Mouse (Mus musculus) E14TG2a.4 (cell line): ENCODE measurements around the gene 1700129C05Rik.

ENCODE experiments used
- H3K27me3 ChIP-seq: 2 replicates; pipeline ENCODE4 v1.6.1; 2014; ENCODE audit warnings: low read length, control low read depth; ENCODE audit not compliant: insufficient read depth
- H3K36me3 ChIP-seq: 2 replicates; pipeline ENCODE4 v1.6.1; 2014; ENCODE audit warnings: low read length, control low read depth; ENCODE audit not compliant: insufficient read depth
- H3K4me1 ChIP-seq: replicated peaks from 2 replicates; pipeline ENCODE4 v1.6.1; 2014; ENCODE audit warnings: low read depth, low read length, control low read depth
- H3K4me3 ChIP-seq: replicated peaks from 2 replicates; pipeline ENCODE4 v1.5.1; 2014; ENCODE audit warnings: mild to moderate bottlenecking, low read length
- H3K9me3 ChIP-seq: 2 replicates; pipeline ENCODE4 v1.6.1; 2014; ENCODE audit warnings: low read length, control low read depth
- CTCF ChIP-seq: conservative IDR thresholded peaks from 2 replicates; pipeline ENCODE4 v1.5.1; 2014; ENCODE audit warnings: low read length
- NANOG ChIP-seq: IDR thresholded peaks from 2 replicates; pipeline ENCODE4 v1.6.1; 2014; ENCODE audit warnings: borderline replicate concordance, low read length, mixed read lengths
- POU5F1 ChIP-seq: IDR thresholded peaks from 2 replicates; pipeline ENCODE4 v1.6.1; 2014; ENCODE audit warnings: low read length, borderline replicate concordance

The 1700129C05Rik gene

DNA sequence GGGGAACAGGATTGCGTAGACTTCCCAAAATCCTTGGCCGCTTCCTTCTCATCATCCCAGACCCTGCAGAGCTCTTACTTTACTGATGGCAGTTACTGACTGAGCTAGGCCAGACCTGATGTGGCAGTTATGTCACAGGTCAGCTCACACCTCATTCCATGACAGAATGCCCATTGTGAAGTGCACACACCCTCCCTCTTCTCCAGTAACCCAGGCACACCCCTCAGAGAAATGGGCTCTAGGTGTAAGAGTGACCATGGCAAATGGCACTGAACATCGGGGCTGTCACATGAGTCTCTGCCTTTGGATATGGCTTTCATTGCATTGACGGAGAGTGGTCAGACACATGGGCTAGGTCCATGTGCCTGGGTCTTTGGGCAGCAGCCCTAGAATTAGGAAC, at the start of gene 1700129C05Rik:
1700129C05Rik (minus strand) TSS at position 101 of the 400 bp plus-strand sequence.
- Histone ChIP-seq H3K4me3 (no peak within 1 kb of the TSS), H3K36me3 (no peaks in the 10 kb centered on the region), H3K4me1 (no peaks in the 10 kb centered on the region), H3K9me3 (no peaks in the 10 kb centered on the region), H3K27me3 (no peaks in the 10 kb centered on the region)
- TF ChIP-seq POU5F1, result no peak
- TF ChIP-seq NANOG, result no peak
- no peak for TF ChIP-seq CTCF

DNA sequence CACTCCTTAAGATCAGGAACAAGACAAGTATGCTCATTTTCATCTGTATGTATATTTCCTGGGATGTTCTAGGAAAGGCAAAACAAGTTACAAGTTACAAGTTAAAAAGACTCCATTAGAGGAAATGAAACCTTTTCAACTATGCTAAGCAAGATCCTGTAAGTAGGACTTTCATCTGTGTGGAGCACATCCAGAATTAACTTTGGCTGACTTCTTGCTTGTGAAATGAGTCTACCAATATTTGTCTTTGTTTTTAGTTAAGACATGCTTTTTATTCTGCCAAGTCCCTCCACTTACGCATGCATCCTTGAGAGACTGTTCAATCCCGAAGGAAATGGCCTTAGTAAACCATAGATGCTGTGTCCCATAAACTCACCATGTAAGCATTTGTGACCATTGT, 43.4 kb upstream of the 1700129C05Rik start:
- Histone ChIP-seq H3K9me3 (peaks cover 7% of the 10 kb centered on the region; the same call in 1 of the 2 replicates), H3K4me1 (no peaks in the 10 kb centered on the region), H3K27me3 (no peaks in the 10 kb centered on the region), H3K36me3 (no peaks in the 10 kb centered on the region), H3K4me3 (no peak overlapping the region)
- TF ChIP-seq NANOG (no peak), POU5F1 (no peak), CTCF (no peak)

GRCm38 (mm10) chr14:59185514-59185913, 42.8 kb upstream of the 1700129C05Rik start:
- Histone ChIP-seq H3K4me1 (no peaks in the 10 kb centered on the region), H3K27me3 (no peaks in the 10 kb centered on the region), H3K36me3 (no peaks in the 10 kb centered on the region), H3K9me3 (peaks cover 7% of the 10 kb centered on the region; the same call in 1 of the 2 replicates), H3K4me3 (no peak overlapping the region)
- TF ChIP-seq CTCF (no peak), NANOG (no peak), POU5F1 (no peak)

- TF ChIP-seq CTCF, result no peak
- no peak for TF ChIP-seq POU5F1
- no peak for TF ChIP-seq NANOG
- no peaks in the 10 kb centered on the region for H3K36me3 ChIP-seq
- peaks cover 7% of the 10 kb centered on the region; the same call in 1 of the 2 replicates for H3K9me3 ChIP-seq
- H3K4me3 ChIP-seq, result no peak overlapping the region
- H3K27me3 ChIP-seq, result no peaks in the 10 kb centered on the region; the same call in 1 of the 2 replicates
- H3K4me1 ChIP-seq, result no peaks in the 10 kb centered on the region
Observed at GRCm38 (mm10) chr14:59182732-59183131, 40.0 kb upstream of the 1700129C05Rik start.

GRCm38 (mm10) chr14:59178649-59179048, 36.0 kb upstream of the 1700129C05Rik start, which contains the start of gene Gm5142:
Gene Gm5142, minus strand, starts transcription at chr14:59178749.
- Histone ChIP-seq H3K4me1 (no peaks in the 10 kb centered on the region), H3K36me3 (no peaks in the 10 kb centered on the region), H3K27me3 (no peaks in the 10 kb centered on the region; the same call in 1 of the 2 replicates), H3K9me3 (no peaks in the 10 kb centered on the region), H3K4me3 (no peak within 1 kb of the TSS)
- TF ChIP-seq NANOG (no peak), POU5F1 (no peak), CTCF (no peak)

- Histone ChIP-seq H3K27me3 (no peaks in the 10 kb centered on the region), H3K4me1 (no peaks in the 10 kb centered on the region), H3K36me3 (no peaks in the 10 kb centered on the region), H3K9me3 (no peaks in the 10 kb centered on the region), H3K4me3 (no peak overlapping the region)
- TF ChIP-seq NANOG, result no peak
Observed at GRCm38 (mm10) chr14:59157016-59157698, 14.5 kb upstream of the 1700129C05Rik start.

- TF ChIP-seq NANOG, result no peak
- peak; percentile 13; the same call in 1 of the 2 replicates for TF ChIP-seq CTCF
- Histone ChIP-seq H3K4me3 (no peak overlapping the region), H3K36me3 (no peaks in the 10 kb centered on the region), H3K9me3 (no peaks in the 10 kb centered on the region), H3K4me1 (no peaks in the 10 kb centered on the region), H3K27me3 (0 out of 2 replicates have a peak, but pooled peaks cover 2% of the 10 kb centered on the region)
Observed at GRCm38 (mm10) chr14:59155589-59155988, 12.9 kb upstream of the 1700129C05Rik start.

GRCm38 (mm10) chr14:59114281-59114680, 28.4 kb downstream of the 1700129C05Rik start:
- Histone ChIP-seq H3K36me3 (no peaks in the 10 kb centered on the region), H3K9me3 (no peaks in the 10 kb centered on the region), H3K27me3 (no peaks in the 10 kb centered on the region), H3K4me3 (no peak overlapping the region), H3K4me1 (no peaks in the 10 kb centered on the region)
- TF ChIP-seq POU5F1, result no peak
- no peak for TF ChIP-seq NANOG
- TF ChIP-seq CTCF, result 0 out of 2 replicates have a peak, but pooled peaks have one; percentile 1

DNA sequence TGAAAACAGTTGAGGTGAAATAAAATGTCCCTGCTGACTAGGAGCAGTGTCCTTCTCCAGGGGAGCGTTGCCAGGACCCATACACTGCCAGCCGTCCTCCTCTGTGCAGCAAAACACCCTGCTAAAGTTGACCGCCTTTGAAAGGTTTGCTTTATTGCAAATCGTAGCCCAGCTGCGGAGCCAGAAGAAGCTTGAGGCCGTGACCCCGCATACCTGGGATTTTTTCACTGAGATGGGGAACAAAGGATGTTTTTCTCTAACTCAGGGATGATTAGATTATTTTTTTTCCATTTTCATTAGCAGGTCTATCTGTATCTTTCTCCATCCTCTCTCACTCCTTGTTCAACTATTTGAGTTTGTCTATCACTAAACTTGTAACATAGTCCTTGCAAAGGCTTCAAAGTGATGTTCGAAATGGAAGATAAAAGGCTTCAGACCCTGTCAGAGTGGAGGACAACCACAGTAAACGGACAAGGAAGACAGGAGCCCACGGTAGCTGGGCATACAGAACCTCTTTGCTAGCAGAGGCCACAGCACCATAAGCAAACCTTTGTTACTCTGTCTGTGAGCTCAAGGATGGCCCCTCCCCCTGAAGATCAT, 38.6 kb downstream of the 1700129C05Rik start:
- H3K4me1 ChIP-seq, result no peaks in the 10 kb centered on the region
- H3K4me3 ChIP-seq, result no peak overlapping the region
- H3K27me3 ChIP-seq, result no peaks in the 10 kb centered on the region
- no peaks in the 10 kb centered on the region for H3K36me3 ChIP-seq
- peaks cover 6% of the 10 kb centered on the region; the same call in 1 of the 2 replicates for H3K9me3 ChIP-seq
- no peak for TF ChIP-seq NANOG
- TF ChIP-seq POU5F1, result no peak
- no peak for TF ChIP-seq CTCF
